Mouse (Mus musculus): ENCODE measurements around the gene Ephb2.

Ephb2 gene

DNA sequence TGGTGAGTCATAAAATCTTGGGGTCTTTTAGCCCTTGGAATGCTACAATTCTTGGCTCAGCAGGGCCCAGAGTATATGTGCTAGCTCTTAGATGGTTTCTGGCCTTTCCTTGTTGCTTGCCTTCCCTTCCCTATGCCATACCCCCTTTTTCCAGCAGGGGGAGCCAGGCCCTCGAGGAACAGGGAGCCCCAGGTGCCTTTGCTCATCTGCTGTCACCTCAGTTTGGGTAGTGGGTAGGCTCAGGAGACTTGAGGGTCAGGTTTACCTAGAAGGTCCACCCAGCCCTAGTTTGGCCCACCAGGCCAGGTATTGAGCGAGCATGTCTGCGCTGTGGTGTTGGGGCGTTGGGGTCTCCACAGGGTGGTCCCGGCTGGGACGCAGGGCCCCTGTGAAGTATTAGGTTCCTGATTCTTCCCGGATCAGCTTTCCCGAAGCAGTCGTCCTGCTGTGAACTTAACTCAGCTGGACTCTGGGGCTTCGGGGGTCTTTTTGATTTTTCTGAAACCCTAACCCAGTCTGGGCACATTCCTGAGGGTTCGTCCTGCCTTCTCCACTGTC, 186.8 kb downstream of the Ephb2 start:
- peak; percentile 91 for DNase-seq

DNA sequence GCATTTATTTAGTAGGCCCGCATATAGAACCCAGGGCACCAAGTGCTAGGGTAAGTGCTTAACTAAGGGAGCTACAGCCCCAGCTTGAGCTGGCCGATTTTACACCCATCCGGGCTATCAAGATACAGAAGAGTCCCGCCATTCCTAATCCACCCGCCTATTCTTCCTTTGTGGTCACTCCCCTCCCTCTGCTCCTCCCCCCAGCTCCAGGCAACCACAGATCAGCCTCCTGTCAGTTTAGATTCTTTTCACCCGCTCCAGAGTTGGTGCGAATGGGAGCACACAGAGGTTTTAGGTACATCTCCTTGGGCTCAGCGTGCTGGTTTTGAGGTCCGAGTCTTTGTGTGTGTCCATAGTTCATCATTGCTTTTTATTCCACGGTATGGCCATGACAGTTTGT, 196.9 kb downstream of the Ephb2 start:
- DNase-seq, result peak; percentile 24

DNA sequence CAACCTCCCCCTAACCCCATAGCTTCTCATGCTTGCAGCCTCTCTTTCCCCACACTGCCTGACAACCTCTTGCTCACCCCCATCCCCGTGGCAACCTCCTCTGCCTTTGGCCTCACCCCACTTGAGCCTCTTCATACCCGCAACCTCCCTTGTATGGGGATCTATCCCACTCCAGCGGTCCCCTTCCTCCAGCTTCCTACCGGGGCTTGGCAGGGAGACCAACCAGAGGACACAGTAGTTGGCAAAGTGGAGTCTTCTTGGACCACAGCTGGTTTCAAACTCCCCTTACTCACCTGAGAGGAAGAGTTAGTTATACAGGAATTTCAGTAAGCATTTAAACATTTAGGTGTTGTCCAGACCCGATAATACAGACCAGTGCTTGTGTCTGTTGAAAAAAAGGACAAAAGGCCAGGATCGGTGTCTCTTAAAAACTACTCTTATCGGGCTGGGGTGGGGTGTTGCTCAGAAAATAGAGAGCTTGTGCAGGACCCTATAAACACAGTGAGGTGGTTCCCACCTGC, 197.5 kb downstream of the Ephb2 start:
- no peak for DNase-seq

DNA sequence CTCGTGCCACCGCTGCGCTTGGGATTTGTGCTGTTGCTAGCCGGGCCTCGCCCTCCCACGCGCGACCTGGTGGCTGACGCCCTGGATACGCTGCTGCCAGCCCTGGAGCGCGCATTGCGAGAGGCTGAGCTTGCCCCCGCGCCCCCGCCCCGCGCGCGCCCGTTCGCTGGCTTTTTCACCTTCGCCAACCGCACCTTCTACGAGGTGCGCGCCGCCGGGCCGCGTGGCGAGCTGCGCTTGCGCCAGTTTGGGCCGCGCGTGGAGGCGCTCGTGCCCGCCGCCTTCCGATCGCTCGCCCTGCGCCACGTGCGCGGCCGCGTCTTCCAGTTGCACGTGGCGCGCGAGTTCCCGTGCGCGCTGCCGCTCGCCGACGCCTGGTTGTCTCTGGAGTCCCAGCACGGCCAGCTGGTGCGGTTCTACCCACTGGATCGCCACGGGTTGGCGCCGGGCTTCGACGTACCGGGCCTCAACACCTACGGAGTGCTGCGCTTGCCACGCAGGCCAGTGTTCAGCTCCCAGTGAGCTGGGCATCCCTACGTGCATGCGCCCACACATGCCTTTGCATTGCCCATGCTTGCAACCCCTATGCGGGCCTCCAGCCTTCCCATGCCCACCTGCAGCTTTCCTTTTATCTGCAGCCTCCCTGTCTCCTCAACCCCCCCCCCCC, 198.1 kb downstream of the Ephb2 start:
- peak; percentile 54 for DNase-seq

DNA sequence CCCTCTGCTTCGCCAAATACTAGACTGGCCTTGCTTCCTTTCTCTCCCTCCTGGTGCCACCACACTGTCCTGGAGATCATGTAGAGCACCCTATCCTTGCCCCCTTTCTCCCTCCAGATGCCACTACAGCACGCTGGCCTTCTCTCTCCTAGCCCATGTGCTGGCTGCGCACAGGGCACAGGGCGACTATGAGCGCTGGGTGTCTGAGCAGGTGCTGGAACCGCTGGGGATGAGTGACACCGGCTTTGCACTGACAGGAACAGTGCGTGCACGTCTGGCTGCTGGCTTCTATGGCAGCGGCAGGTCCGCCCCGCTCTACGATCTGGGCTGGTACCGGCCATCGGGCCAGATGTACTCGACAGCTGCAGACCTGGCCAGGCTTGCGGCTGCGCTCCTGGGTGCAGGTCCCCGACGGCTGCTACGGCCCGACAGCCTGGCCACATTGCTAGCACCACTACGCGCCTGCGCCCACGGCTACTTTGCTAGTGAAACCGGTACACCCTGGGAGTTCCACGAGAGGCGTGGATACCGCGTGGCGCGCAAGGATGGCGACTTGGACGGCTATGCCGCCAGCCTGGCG, 198.7 kb downstream of the Ephb2 start:
- DNase-seq, result no peak

DNA sequence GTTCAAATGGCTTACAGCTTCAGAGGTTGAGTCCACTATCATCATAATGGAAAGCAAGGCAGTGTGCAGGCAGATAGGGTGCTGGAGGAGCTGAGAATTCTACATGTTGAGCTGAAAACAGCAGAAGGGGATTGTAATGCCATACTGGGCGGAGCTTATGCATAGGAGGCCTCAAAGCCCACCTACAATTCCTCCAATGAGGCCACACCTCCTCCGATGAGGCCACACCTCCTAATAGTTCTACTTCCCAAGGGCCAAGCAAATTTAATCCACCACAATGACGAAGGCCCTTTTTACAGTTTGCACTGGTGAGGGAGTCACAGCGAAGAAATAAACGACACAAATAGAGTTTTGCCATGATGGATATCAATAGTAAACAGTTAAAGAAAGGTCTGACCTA, 199.3 kb downstream of the Ephb2 start:
- DNase-seq, result no peak

DNA sequence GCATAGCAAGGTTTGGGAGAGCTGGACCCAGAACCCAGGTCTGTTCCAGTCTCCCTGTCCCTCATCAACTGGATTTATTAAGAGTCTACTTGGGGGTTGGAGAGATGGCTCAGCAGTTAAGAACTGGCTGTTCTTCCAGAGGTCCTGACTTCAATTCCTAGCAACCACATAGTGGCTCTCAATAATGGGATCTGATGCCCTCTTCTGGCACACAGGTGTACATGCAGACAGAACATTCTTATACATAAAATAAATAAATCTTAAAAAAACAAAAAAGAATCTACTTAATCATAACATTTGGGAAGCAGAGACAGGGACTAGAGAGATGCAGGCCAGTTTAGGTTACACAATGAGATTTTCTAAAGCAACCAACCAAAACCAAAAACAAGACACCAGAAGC, 199.8 kb downstream of the Ephb2 start:
- DNase-seq, result no peak

DNA sequence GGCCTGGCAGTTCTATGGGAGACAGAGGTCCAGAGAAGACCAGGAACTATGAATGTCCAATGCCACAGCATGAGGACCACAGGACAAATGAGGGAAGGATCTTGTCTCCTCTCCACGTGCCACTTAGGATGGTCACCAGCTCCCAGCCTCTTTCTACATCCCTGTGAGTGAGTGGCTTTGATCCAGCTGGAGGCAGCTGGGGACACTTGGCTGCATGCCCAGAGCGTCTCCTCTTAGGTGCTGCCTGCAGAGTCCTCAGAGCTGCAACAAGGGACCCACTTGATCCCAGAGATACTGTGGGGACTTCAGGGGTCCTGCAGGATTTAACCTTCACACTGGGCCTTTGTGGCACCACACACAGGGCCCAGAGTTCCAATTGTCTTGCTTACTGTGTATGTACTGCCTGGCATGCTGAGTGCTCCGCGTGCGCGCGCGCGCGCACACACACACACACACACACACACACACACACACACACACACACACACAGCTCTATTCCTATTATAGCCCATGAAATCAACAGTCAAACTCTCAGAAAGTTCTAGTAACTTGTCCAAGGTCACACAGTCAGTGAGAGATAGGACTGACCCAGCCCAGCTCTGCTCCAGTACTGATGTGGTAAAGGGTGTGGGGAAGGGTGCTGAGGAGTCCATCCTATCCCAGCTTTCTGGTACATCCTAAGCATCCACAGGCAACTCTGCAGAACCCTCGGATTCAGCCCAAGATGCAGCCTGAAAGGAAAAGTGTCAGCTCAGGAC, 204.4 kb downstream of the Ephb2 start:
- peak; percentile 66 for DNase-seq

DNA sequence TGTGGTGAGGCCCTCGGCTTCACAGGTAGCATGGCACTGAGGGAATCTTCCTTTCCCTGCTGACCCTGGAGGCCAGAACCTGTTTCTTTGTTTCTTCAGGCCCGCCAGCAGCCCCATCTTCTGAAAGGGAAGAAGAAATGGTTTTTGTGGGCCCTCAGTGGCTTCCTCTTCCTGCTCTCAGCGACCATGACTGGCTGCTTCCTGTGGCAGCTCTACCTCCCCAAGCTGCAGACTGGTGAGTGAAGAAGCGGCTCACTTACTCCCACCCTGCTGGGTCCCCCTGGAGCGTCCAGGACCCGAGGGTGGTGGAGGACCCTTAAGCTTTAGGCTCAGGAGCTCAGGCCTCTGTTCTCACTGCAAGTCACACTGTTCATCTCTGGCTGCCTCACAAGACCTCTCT, 209.2 kb downstream of the Ephb2 start:
- no peak for DNase-seq

DNA sequence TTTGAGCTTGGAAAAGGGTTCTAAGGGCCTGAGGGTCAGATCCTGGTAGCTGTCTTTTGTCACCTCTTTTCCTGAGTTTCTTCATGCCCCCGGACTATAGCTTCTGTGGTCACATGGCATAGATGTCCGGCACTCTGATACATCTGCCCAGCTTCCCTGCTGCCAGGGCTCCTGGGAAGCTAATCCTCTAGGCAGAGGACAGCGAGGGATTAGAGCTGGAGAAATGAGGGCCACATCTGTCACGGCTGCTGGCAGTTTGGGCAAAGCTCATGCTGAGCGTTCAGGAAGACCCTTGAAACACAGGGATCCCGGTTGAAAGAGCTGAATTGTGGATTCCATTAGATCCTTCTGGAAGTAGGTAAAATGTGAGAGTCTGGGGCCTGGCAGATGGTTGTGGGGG, 213.4 kb downstream of the Ephb2 start, which contains the start of gene Lactbl1:
Gene Lactbl1 (plus strand): TSS at position 234 of the 400 bp plus-strand sequence.
- no peak for DNase-seq

DNA sequence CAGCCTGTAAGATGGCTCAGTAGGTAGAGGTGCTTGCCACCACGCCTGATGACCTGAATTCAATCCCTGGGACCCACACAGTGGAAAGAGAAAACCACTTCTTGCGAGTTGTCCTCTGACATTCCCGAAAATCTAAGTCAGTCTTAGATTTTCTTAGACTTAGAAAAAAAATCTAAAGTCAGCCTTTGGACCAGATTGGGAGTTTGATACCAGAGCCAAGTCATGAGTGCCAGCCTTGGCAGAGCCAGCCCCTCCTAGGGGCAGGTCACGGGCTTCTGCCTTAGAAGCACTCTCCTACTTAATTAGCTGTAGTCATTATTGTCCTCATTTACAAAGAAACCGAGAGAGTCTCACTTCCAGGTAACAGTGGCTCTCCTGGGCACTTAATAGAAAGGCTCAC, 213.8 kb downstream of the Ephb2 start:
- no peak for DNase-seq

DNA sequence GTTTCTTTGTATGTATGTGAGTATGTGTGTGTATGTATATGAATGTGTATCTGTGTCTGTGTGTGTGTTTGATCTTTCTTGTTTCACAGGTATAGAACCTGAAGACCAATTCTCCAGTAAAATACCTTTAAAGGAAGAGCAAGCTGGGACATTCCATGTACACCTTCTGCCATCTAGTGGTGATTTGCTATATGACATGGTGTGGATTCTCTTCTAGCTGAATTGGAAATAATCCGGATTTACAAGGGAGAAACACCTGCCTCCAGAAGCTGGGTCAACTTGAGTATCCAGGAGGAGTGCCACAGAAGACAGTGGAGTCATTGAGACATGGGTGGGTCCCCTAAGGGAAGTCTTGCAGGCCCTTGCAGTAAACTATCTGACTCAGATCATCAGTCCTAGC, 214.5 kb downstream of the Ephb2 start:
- DNase-seq, result peak; percentile 42

DNA sequence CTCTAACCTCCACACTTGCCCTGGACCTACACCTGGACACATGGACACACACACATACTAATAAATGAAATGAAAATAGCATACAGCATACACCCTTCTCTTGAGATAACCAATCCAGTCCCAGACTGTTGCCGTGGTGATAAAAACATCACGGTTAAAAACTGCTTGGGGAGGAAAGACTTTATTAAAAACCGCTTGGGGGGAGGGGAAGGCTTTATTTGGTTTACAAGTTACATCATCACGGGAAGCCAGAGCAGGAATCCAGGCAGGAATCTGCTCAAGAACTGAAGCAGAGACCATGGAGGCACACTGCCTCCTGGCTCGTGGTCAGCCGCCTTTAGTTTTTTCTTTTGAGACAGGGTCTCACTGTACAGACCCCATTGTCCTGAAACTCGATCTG, 222.1 kb downstream of the Ephb2 start:
- DNase-seq, result no peak

DNA sequence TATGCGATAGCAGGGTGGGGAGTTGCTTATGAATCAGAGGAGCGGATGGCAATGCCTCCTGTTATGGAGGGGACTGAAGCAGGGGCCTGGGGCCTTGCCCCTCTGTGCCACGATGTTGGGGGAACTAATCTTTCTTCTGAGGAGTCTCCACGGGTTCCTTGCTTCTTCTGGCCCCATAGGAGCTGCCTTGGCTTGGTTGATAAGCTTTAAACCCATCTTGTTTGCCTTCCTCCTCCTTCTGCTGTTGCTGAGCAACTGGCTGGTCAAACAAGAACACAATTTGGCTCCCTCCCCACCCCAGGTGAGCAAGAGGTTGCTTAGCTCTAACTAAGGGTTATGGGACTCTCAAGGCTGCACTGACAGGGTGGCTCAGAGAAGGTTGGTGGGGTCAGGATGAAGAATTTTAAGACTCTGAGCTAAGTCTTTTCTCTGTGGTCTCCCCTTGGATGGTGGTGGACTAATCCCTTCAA, 225.4 kb downstream of the Ephb2 start, which contains the start of gene Tex46:
Gene Tex46 (plus strand): TSS at position 51 of the 470 bp plus-strand sequence.
- no peak for DNase-seq

DNA sequence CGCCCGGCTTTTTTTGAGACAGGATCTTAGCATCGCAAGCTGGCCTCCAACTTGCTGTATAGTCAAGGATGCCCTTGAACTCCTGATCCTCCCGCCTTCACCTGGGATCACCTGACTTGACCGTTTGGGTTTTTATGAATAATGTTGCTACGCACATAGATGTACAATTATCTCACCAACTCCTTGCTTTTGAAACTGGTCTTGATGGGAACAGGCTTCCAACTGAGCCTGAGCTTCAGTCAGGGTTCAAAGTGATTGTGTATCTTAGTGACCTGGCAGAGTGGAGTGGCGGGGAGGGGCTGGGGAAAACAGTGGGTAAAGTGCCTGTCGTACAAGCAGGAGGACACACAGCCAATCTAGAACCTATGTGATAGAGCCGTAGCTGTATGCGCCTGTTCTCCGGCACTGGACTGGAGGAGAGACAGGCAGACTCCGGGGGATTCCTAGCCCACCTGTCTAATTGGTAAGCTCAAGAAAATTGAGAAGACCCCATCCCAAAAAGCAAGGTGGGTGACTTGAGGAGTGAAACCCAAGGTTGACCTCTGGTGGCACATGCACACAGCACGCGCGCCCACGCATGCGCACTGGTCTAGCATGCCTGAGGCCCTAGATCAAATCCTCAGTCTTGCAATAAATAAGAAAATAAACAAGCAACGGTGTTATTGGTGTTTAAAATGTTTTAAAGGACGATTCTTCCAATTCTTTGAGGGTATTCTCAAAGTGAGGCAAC, 229.9 kb downstream of the Ephb2 start:
- no peak for DNase-seq

DNA sequence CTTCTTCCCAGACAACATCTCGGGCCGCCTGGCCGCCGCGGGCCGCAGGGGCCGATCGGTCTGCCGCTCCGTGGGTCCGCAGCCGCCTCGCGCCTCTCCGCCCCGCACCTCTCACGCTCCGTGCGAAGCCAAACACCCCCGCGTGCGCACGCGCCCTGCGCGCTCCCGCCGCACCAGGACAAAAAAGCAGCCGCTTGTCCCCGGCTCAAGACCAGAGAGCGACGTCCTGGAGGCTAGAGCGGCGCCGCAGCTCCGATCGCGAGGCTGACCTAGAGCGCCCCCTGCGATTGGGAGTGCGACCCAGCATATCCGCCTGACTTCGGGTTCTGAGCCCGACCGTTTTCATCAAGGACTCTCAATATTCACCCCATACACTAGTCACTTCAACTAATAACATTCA, 233.2 kb downstream of the Ephb2 start, which contains the start of gene Kdm1a:
Gene Kdm1a (minus strand): TSS at position 156 of the 400 bp plus-strand sequence.
- peak; percentile 98 for DNase-seq

DNA sequence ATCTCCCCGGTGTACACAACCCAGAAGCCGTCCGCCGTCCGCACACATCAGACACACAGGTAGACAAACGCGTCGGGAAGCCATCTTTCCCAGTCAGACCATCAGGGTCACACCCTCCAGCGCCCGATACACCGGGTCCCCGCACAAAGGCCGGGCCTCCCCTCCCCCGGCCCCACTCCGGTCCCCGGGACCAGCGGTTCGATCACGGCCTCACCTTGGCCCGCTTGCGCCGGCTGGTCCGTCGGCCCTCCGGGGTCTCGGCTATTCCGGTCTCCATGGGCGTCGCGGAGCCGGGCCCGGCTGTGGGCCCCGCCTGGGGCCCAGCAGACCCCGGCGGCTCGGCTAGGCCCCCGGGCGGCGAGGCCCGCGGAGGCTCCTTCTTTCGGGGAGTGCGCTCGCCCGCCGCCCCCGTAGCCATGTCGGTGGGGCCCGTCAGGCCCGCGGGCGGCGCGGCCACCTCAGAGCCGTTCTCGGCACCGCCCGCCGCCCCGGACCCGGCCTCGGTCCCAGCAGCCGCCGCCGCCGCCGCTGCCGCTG, 233.7 kb downstream of the Ephb2 start:
- peak; percentile 58 for DNase-seq

DNA sequence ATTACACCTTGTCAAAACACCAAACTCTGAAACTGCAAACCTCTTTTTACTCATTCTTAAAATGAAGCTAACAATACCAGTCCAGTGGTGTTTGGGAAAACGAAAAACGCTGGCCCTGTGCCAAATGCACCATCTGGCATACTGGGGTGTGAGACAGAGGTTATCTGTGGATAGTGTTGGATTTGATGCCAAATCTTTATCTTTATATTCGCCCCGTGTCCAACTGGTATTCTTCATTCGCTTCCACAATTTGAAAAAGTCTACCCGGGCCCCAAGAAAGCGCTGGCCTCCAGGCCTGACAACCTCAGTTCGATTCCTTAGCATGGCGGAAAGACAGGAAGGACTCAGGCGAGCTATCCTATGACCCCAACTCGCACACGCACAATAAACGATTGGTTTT, 234.3 kb downstream of the Ephb2 start:
- peak; percentile 81 for DNase-seq

DNA sequence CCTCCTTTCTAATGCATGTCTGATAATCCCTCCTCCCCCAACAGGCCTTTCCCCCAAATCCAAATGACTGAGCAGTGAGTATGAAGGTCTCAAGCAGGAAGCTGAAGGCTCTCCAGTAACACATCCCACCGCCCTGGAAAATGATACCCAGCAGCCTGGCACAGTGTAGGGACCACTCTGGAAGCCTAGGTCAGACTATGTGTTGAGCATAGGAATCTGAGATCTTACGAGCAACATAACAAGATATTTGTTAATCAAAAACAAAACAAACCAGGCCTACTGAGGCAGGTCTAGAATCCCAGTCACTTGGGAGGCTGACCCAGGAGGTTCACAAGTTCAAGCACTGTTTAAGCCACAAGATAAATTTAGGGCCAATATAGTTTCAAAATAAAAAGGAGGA, 235.3 kb downstream of the Ephb2 start:
- no peak for DNase-seq

DNA sequence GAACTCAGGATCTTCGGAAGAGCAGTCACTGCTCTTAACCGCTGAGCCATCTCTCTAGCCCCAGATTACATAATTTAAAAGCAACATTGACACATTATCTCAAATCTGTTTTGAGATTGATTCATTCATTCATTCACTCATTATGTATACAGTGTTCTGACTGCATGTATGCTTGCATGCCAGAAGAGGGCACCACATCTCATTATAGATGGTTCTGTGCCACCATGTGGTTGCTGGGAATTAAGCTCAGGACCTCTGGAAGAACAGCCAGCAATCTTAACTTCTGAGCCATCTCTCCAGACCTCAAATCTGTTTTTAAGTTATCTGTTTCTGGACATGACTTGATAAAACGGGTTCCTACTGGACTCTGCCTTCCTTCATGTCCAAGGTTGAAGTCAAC, 235.9 kb downstream of the Ephb2 start:
- DNase-seq, result no peak

DNA sequence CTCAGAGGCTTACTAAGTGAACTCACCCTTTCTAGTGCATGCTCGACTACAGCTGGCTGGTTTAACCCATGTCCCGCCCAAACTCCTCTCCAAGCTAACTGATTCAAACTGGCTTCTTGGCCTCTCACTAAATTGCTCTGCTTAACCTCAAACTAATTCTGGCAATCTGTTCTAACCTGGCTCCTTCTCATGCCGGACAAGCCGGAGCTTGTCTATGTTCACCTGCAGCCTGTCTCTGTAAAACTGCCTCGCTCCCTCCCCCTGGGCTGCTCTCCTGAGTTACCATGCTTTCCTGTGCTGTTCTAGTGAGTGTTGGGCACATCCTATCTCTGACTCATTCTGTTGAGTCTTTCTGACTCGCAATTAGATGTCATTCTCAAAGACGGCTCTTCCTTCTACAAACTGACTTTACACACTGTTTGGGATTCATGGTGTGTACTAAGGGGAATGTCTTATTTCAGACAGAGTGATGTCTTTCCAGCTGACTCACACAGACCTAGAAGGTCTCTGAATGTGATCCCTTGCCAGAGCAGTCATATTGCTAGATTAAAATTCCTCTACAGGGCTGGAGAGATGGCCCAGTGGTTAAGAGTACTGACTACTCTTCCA, 237.4 kb downstream of the Ephb2 start:
- DNase-seq, result no peak

Data from kidney, postnatal 10 days (tissue).